Mouse (Mus musculus): ENCODE results near the gene Bok.

GRCm38 (mm10) chr1:93697317-93697716, 11.9 kb downstream of the Bok start:
- TF ChIP-seq CTCF (IDR thresholded peaks at IDR 0.05; ENCODE audit: borderline replicate concordance, insufficient read depth, low read length) (no peak), POLR2A (IDR thresholded peaks at IDR 0.05; ENCODE audit: low read depth, low read length) (no peak)
